Mouse (Mus musculus): ENCODE data around the gene Shc2. TPM values are rescaled to one million over a fixed set of nuclear protein-coding genes. Genes with fewer than 3 reads are reported as not detected.

The Shc2 gene
- polyA plus RNA-seq, 1 experiment from 2014 or later, result 8.5 TPM

DNA sequence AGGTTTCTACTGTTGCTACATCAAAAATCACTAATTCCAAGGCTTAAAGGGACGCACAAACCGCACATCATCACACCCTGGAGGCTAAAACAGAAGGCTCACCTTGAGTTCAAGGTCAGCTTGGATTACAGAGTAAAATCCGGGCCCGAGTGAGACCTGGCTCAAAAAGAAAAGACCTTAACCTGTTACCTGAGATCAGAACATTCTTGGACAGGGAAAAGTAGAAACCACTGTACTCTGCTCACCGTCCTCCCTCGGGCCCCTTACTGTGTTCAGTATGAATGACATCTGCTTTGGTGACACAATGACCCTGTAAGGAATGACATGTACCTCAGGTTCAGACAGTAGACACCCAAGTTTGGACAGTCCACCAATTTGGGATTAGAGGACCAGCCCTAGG, 62.9 kb downstream of the Shc2 start:
- 95% methylated on average over 6 of the region's 6 CpGs for WGBS
- no peak overlapping the region for H3K27ac ChIP-seq (ENCODE audit: low read depth, low read length)
- H3K4me1 ChIP-seq (ENCODE audit: control insufficient read depth, insufficient read depth, low read length), result 0 out of 2 replicates have a peak, but pooled peaks cover 3% of the 10 kb centered on the region
- no peak for ATAC-seq (ENCODE audit: low FRiP score, low TSS enrichment)
- no peak overlapping the region for H3K4me3 ChIP-seq (ENCODE audit: low read length)
- H3K9ac ChIP-seq (ENCODE audit: low read depth, low read length), result no peak overlapping the region
- no peaks in the 10 kb centered on the region for H3K36me3 ChIP-seq (ENCODE audit: control insufficient read depth, insufficient read depth, low read length)
- no peaks in the 10 kb centered on the region for H3K9me3 ChIP-seq (ENCODE audit: control insufficient read depth, low read length)
- no peaks in the 10 kb centered on the region for H3K27me3 ChIP-seq (ENCODE audit: control insufficient read depth, insufficient read depth, low read length)
- H3K4me2 ChIP-seq (replicated peaks; ENCODE audit: low read depth, low read length), result no peak overlapping the region

DNA sequence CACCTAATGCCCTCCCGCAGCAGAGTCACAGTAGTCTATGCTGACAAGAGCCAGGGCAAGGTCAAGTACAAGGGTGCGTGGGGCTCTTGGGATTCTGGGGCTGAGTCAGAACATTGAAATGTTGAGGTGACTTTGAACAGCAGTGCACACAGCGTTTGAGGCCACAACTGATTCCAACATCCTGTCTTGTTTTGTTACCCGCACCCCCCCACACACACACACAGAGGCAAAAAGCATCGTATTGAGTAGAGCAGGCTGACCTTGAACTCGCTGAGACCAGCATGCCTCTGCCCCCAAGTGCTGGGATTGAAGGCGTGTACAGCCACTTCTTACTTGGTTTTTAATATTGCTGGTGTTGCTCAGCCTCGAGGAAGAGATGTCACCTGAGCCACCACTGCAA, 63.4 kb downstream of the Shc2 start:
- Histone ChIP-seq H3K27ac (ENCODE audit: low read depth, low read length) (no peak overlapping the region), H3K9ac (ENCODE audit: low read depth, low read length) (no peak overlapping the region), H3K36me3 (ENCODE audit: control insufficient read depth, insufficient read depth, low read length) (no peaks in the 10 kb centered on the region), H3K4me2 (replicated peaks; ENCODE audit: low read depth, low read length) (no peak overlapping the region), H3K4me3 (ENCODE audit: low read length) (no peak overlapping the region), H3K4me1 (ENCODE audit: control insufficient read depth, insufficient read depth, low read length) (0 out of 2 replicates have a peak, but pooled peaks cover 3% of the 10 kb centered on the region), H3K27me3 (ENCODE audit: control insufficient read depth, insufficient read depth, low read length) (no peaks in the 10 kb centered on the region), H3K9me3 (ENCODE audit: control insufficient read depth, low read length) (no peaks in the 10 kb centered on the region)
- no peak for ATAC-seq (ENCODE audit: low FRiP score, low TSS enrichment)
- WGBS, result 81% methylated on average over 8 of the region's 8 CpGs

DNA sequence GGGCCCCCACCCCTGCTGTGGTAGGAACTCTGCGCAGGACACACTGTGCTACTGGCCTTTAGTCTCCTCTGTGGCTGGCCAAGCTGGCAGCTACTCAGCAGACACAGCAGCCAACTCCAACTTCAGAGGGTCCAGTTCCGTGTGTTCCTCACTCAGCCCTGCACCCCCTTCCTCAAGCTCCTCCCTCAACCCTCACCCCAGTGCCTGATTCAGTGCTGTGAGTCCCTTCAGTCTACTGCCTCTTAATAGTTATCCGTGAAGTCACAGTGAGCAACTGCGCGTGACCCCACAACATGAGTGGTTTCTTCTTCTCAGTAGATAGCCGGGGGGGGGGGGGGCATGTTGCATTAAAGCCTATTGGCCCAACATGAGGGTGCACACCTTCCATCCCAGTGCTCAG, 64.1 kb downstream of the Shc2 start:
- no peak overlapping the region for H3K4me3 ChIP-seq (ENCODE audit: low read length)
- ATAC-seq (ENCODE audit: low FRiP score, low TSS enrichment), result 0 out of 2 replicates have a peak, but pooled peaks have one; percentile 32
- H3K9me3 ChIP-seq (ENCODE audit: control insufficient read depth, low read length), result no peaks in the 10 kb centered on the region
- 0 out of 2 replicates have a peak, but pooled peaks cover 3% of the 10 kb centered on the region for H3K4me1 ChIP-seq (ENCODE audit: control insufficient read depth, insufficient read depth, low read length)
- H3K27ac ChIP-seq (ENCODE audit: low read depth, low read length), result no peak overlapping the region
- no peak overlapping the region for H3K9ac ChIP-seq (ENCODE audit: low read depth, low read length)
- H3K36me3 ChIP-seq (ENCODE audit: control insufficient read depth, insufficient read depth, low read length), result no peaks in the 10 kb centered on the region
- H3K27me3 ChIP-seq (ENCODE audit: control insufficient read depth, insufficient read depth, low read length), result no peaks in the 10 kb centered on the region
- no peak overlapping the region for H3K4me2 ChIP-seq (replicated peaks; ENCODE audit: low read depth, low read length)
- WGBS, result 86% methylated on average over 6 of the region's 6 CpGs

DNA sequence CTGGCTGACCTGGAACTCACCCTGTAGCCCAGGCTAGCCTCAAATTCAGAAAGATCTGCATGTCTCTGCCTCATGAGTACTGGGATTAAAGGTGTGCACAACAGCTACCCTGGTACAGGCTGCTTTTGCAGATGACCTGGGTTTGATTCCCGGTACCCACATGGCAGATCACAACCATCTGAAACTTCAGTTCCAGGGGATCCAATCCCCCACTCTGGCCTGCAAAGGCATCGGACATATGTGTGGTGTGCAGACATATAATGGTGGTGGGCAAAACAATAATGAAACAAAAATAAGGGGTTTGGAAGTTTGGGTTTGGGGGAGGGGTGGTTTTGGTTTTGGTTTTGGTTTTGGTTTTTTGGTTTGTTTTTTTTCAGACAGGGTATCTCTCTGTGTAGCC, 66.4 kb downstream of the Shc2 start:
- Histone ChIP-seq H3K9me3 (ENCODE audit: control insufficient read depth, low read length) (no peaks in the 10 kb centered on the region), H3K4me2 (replicated peaks; ENCODE audit: low read depth, low read length) (no peak overlapping the region), H3K36me3 (ENCODE audit: control insufficient read depth, insufficient read depth, low read length) (no peaks in the 10 kb centered on the region), H3K27ac (ENCODE audit: low read depth, low read length) (no peak overlapping the region), H3K27me3 (ENCODE audit: control insufficient read depth, insufficient read depth, low read length) (no peaks in the 10 kb centered on the region), H3K4me1 (ENCODE audit: control insufficient read depth, insufficient read depth, low read length) (0 out of 2 replicates have a peak, but pooled peaks cover 3% of the 10 kb centered on the region), H3K9ac (ENCODE audit: low read depth, low read length) (no peak overlapping the region), H3K4me3 (ENCODE audit: low read length) (no peak overlapping the region)
- WGBS, result 95% methylated on average over 2 of the region's 2 CpGs
- ATAC-seq (ENCODE audit: low FRiP score, low TSS enrichment), result no peak

DNA sequence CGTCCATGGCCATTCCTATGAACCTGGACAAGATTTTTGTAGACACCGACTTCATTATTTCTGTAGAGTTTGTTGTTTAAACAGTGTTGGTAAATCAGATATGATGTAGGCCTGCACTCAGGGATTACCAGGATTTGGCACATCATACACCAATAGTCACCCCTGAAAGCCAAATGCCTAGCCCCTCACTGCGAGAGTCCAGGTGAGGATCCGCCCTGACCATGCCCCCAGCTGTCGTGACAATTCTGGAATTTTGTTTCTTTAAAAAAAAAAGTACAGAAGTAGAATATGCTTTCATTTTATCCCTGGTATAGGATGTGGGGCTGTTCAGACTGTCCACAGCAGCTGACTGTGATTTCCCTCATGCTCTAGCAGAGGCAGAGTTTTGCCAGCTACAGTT, 67.8 kb downstream of the Shc2 start:
- no peaks in the 10 kb centered on the region for H3K9me3 ChIP-seq (ENCODE audit: control insufficient read depth, low read length)
- H3K9ac ChIP-seq (ENCODE audit: low read depth, low read length), result no peak overlapping the region
- H3K27me3 ChIP-seq (ENCODE audit: control insufficient read depth, insufficient read depth, low read length), result no peaks in the 10 kb centered on the region
- no peak overlapping the region for H3K27ac ChIP-seq (ENCODE audit: low read depth, low read length)
- H3K4me2 ChIP-seq (replicated peaks; ENCODE audit: low read depth, low read length), result no peak overlapping the region
- 92% methylated on average over 5 of the region's 5 CpGs for WGBS
- no peak for ATAC-seq (ENCODE audit: low FRiP score, low TSS enrichment)
- no peak overlapping the region for H3K4me3 ChIP-seq (ENCODE audit: low read length)
- no peaks in the 10 kb centered on the region for H3K36me3 ChIP-seq (ENCODE audit: control insufficient read depth, insufficient read depth, low read length)
- no peaks in the 10 kb centered on the region for H3K4me1 ChIP-seq (ENCODE audit: control insufficient read depth, insufficient read depth, low read length)

Other genes starting within 250 kb of the Shc2 start
- not detected in 2 replicates for gene Vmn2r83, start 169.2 kb downstream of the Shc2 start, polyA plus RNA-seq (2014; fragmentation: Nextera tagmentation; extraction: Ambion mirVana)
- 34.9 and 43.3 TPM in 2 replicates for gene Plpp2, start 104.1 kb downstream of the Shc2 start, polyA plus RNA-seq (2014; fragmentation: Nextera tagmentation; extraction: Ambion mirVana)
- gene Mier2, start 82.7 kb downstream of the Shc2 start, polyA plus RNA-seq (2014; fragmentation: Nextera tagmentation; extraction: Ambion mirVana), result 44.2 and 47.4 TPM in 2 replicates
- not detected in 2 replicates for gene Theg, start 50.6 kb downstream of the Shc2 start, polyA plus RNA-seq (2014; fragmentation: Nextera tagmentation; extraction: Ambion mirVana)
- not detected in 2 replicates for gene C2cd4c, start 23.9 kb downstream of the Shc2 start, polyA plus RNA-seq (2014; fragmentation: Nextera tagmentation; extraction: Ambion mirVana)
- gene Odf3l2, start 7.8 kb upstream of the Shc2 start, polyA plus RNA-seq (2014; fragmentation: Nextera tagmentation; extraction: Ambion mirVana), result not detected in 2 replicates
- gene Madcam1, start 26.6 kb upstream of the Shc2 start, polyA plus RNA-seq (2014; fragmentation: Nextera tagmentation; extraction: Ambion mirVana), result 2.6 and 3.6 TPM in 2 replicates
- 85.7 and 90.9 TPM in 2 replicates for gene Tpgs1, start 31.5 kb upstream of the Shc2 start, polyA plus RNA-seq (2014; fragmentation: Nextera tagmentation; extraction: Ambion mirVana)
- gene Cdc34, start 44.3 kb upstream of the Shc2 start, polyA plus RNA-seq (2014; fragmentation: Nextera tagmentation; extraction: Ambion mirVana), result 105 and 108 TPM in 2 replicates
- 0.54 and 0.61 TPM in 2 replicates for gene Gzmm, start 51.1 kb upstream of the Shc2 start, polyA plus RNA-seq (2014; fragmentation: Nextera tagmentation; extraction: Ambion mirVana)
- 847 and 943 TPM in 2 replicates for gene Bsg, start 66.6 kb upstream of the Shc2 start, polyA plus RNA-seq (2014; fragmentation: Nextera tagmentation; extraction: Ambion mirVana)
- gene Hcn2, start 78.7 kb upstream of the Shc2 start, polyA plus RNA-seq (2014; fragmentation: Nextera tagmentation; extraction: Ambion mirVana), result 0.11 and 0.14 TPM in 2 replicates
- gene Polrmt, start 108.7 kb upstream of the Shc2 start, polyA plus RNA-seq (2014; fragmentation: Nextera tagmentation; extraction: Ambion mirVana), result 33.2 and 38.9 TPM in 2 replicates
- gene Fgf22, start 117.2 kb upstream of the Shc2 start, polyA plus RNA-seq (2014; fragmentation: Nextera tagmentation; extraction: Ambion mirVana), result 0.11 and 0.61 TPM in 2 replicates
- gene Rnf126, start 129.0 kb upstream of the Shc2 start, polyA plus RNA-seq (2014; fragmentation: Nextera tagmentation; extraction: Ambion mirVana), result 95.9 and 104 TPM in 2 replicates
- 4.9 and 8.2 TPM in 2 replicates for gene Fstl3, start 139.4 kb upstream of the Shc2 start, polyA plus RNA-seq (2014; fragmentation: Nextera tagmentation; extraction: Ambion mirVana)
- gene Prss57, start 153.0 kb upstream of the Shc2 start, polyA plus RNA-seq (2014; fragmentation: Nextera tagmentation; extraction: Ambion mirVana), result not detected in 2 replicates
- 101 and 136 TPM in 2 replicates for gene Palm, start 155.7 kb upstream of the Shc2 start, polyA plus RNA-seq (2014; fragmentation: Nextera tagmentation; extraction: Ambion mirVana)
- gene Misp, start 183.1 kb upstream of the Shc2 start, polyA plus RNA-seq (2014; fragmentation: Nextera tagmentation; extraction: Ambion mirVana), result 4.1 and 9.0 TPM in 2 replicates
- 279 and 333 TPM in 2 replicates for gene Ptbp1, start 216.5 kb upstream of the Shc2 start, polyA plus RNA-seq (2014; fragmentation: Nextera tagmentation; extraction: Ambion mirVana)
- gene Prtn3, start 236.6 kb upstream of the Shc2 start, polyA plus RNA-seq (2014; fragmentation: Nextera tagmentation; extraction: Ambion mirVana), result 9.6 and 11.1 TPM in 2 replicates
- gene Plppr3, start 236.7 kb upstream of the Shc2 start, polyA plus RNA-seq (2014; fragmentation: Nextera tagmentation; extraction: Ambion mirVana), result 58.8 and 59.7 TPM in 2 replicates
- gene Elane, start 248.3 kb upstream of the Shc2 start, polyA plus RNA-seq (2014; fragmentation: Nextera tagmentation; extraction: Ambion mirVana), result not detected in 2 replicates

All from kidney, embryonic 14.5 days (tissue).